Mouse (Mus musculus) neural tube, embryonic 14.5 days (tissue): ENCODE results near the gene Ubtf. TPM values are rescaled to one million over a fixed set of nuclear protein-coding genes. Genes with fewer than 3 reads are reported as not detected.

Experiments
- ATAC-seq: fragments of 200-750 bp; cut with Nextera tagmentation; 2 replicates; pipeline ENCODE4 v1.8.0; 2017; ENCODE audit warnings: low read depth, mild to moderate bottlenecking, moderate TSS enrichment, moderate library complexity
- H3K27ac ChIP-seq: fragments of 300-500 bp; sonication (generic); 2 replicates; pipeline ENCODE4 v1.5.1; 2014; ENCODE audit warnings: low read depth, mild to moderate bottlenecking, control low read depth, low read length, moderate library complexity, mixed read lengths
- H3K27me3 ChIP-seq: fragments of 300-500 bp; sonication (generic); 2 replicates; pipeline ENCODE4 v1.6.1; 2014; ENCODE audit warnings: low read length; ENCODE audit not compliant: control insufficient read depth, insufficient read depth
- H3K36me3 ChIP-seq: fragments of 300-500 bp; sonication (generic); 2 replicates; pipeline ENCODE4 v1.6.1; 2014; ENCODE audit warnings: low read length, mixed read lengths; ENCODE audit not compliant: control insufficient read depth, insufficient read depth
- H3K4me1 ChIP-seq: fragments of 300-500 bp; sonication (generic); 2 replicates; pipeline ENCODE4 v1.6.1; 2014; ENCODE audit warnings: low read length; ENCODE audit not compliant: control insufficient read depth, insufficient read depth
- H3K4me2 ChIP-seq: fragments of 300-500 bp; sonication (generic); 2 replicates; pipeline ENCODE4 v1.6.1; 2014; ENCODE audit warnings: mild to moderate bottlenecking, low read depth, low read length, control low read depth
- H3K4me3 ChIP-seq: fragments of 300-500 bp; sonication (generic); 2 replicates; pipeline ENCODE4 v1.5.1; 2014; ENCODE audit warnings: low read depth, low read length, control low read depth, mixed read lengths
- H3K9ac ChIP-seq: fragments of 300-500 bp; sonication (generic); replicated peaks from 2 replicates; pipeline ENCODE4 v1.6.1; 2014; ENCODE audit warnings: low read depth, mild to moderate bottlenecking, control low read depth, low read length, mixed read lengths
- H3K9me3 ChIP-seq: fragments of 300-500 bp; sonication (generic); 2 replicates; pipeline ENCODE4 v1.6.1; 2016; ENCODE audit warnings: low read length; ENCODE audit not compliant: control insufficient read depth
- WGBS: fragments of 180-500 bp; shearing (Covaris S2); extraction: QIAGEN DNeasy Blood & Tissue Kit; methylation state at CpG from one replicate; pipeline ENCODE4 v1.1.7; 2014; 5-methylcytosine and 5-hydroxymethylcytosine counted together
- polyA plus RNA-seq: library from polyadenylated mRNA; unstranded; fragments of >200 nt; fragmentation: Nextera tagmentation; extraction: Ambion mirVana; gene quantifications from 2 replicates; pipeline ENCODE4 v1.2.1, GENCODE M21; 2014

Gene Ubtf
- polyA plus RNA-seq, 1 experiment from 2014 or later = 70.3 TPM

DNA sequence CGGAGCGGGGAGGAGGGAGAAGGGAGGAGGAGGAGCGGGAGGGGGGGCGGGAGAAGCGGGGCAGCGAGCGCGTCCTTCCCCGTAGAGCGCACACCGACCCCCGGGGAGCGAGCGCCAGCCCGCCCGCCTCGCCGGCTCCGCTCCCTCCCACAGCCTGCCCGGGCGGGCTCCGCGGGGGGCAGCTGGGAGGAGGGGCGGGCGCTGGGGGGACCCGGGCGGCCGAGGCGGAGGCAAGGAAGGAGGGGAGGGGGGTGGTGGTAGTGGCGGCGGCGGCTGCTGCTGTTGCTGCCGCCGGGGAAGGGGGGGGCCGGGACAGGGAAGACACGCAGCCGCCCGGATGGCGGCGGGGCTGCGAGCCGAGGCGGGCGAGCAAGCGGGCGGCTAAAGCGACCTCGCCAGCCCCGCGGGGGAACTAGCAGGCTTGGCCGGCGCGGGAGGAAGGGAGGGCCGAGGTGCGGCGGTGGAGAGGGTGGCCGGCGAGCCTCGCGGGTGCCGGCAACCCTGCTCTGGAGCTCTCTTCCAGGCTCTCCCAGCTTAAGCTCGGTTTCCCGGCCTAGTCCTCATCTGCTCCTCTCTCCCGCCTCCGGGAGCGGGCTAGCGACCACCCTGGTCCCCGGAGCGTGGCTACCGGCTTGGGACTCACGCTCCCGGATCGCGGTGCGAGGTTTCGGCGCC lies 1.5 kb downstream of the Ubtf start:
- peak overlapping the region; percentile 99 for H3K9ac ChIP-seq
- WGBS = under 1% methylated on average over 31 of the region's 77 CpGs
- peak overlapping the region; percentile 99 for H3K4me3 ChIP-seq
- peaks cover 15% of the 10 kb centered on the region; the same call in 1 of the 2 replicates for H3K4me1 ChIP-seq
- ATAC-seq = peak; percentile 42
- peak overlapping the region; percentile 97 for H3K4me2 ChIP-seq
- peaks cover 20% of the 10 kb centered on the region; the same call in 1 of the 2 replicates for H3K36me3 ChIP-seq
- H3K27me3 ChIP-seq = peaks cover 3% of the 10 kb centered on the region; the same call in 1 of the 2 replicates
- no peaks in the 10 kb centered on the region for H3K9me3 ChIP-seq
- peak overlapping the region; percentile 93 for H3K27ac ChIP-seq

DNA sequence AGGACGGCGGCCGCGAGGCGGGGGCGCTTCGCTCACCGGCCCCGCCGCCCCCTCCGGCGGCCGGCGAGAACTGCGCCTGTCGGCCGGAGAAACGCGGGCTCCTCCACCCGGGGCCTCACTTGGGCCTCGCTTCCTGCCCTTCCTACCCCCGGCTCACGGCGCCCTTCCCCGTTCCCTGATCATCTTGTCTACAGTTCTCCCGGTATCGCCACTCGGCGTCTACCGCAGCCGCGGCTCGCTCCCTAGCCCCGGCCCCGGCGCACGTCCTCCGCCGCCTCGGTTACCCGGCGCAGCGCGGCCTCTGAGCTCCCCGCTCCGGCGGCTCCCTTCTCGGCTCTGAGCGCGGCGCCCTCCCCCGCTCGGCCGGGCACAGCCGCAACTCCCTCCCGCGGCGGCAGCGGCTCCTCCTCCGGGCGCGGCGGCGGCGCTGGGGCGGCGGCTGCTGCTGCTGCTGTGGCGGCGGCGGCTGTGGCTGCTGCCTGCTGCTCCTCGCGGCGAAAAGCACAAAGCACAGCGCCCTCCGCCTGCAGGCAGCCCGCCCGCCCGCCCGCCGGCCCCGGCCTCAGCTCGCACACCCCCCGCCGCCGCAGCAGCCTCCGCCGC lies 2.1 kb downstream of the Ubtf start:
- H3K27me3 ChIP-seq = peaks cover 3% of the 10 kb centered on the region; the same call in 1 of the 2 replicates
- peaks cover 15% of the 10 kb centered on the region; the same call in 1 of the 2 replicates for H3K4me1 ChIP-seq
- under 1% methylated on average over 55 of the region's 87 CpGs for WGBS
- H3K4me2 ChIP-seq = peak overlapping the region; percentile 97
- ATAC-seq = peak; percentile 25
- H3K36me3 ChIP-seq = peaks cover 25% of the 10 kb centered on the region; the same call in 1 of the 2 replicates
- no peaks in the 10 kb centered on the region for H3K9me3 ChIP-seq
- H3K9ac ChIP-seq = peak overlapping the region; percentile 99
- H3K4me3 ChIP-seq = peak overlapping the region; percentile 99
- peak overlapping the region; percentile 93 for H3K27ac ChIP-seq

DNA sequence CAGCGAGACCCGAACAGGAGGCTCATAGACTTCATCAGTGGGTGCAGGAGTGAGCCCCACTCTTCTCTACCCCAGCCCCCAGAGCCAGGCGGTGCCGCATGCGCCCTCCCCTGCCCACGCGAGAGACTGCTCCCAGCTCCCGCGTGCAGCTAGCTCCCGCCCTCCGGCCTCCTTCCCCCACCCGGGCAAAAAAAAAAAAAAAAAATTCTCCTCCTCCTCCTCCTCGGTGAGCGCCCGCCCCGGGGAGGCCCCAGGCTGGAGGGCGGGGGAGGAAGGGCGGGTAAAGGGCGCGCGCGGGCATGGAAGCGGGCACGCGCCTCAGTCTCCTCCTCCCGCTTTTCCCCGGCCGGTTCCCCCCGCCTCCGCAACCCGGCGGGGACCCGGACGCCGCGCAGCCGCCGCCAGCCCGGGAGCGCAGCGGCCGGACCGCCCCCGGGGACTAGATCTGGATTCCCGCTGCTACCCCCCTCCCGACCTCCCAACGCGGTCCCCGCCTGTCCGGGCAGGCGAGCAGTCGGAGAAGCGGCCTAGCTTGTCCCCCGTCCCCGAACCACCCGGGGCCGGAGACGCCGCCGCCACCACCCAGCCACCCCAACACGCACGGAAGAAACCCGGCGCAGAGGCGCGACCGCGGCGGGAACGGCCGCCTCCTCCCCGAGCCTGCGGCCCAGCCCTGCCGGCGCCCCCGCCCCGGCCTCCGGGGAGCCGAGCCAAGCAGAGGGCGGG lies 2.8 kb downstream of the Ubtf start:
- H3K4me1 ChIP-seq = peaks cover 15% of the 10 kb centered on the region; the same call in 1 of the 2 replicates
- H3K27me3 ChIP-seq = peaks cover 3% of the 10 kb centered on the region; the same call in 1 of the 2 replicates
- WGBS = 1% methylated on average over 35 of the region's 80 CpGs
- peak overlapping the region; percentile 99 for H3K4me3 ChIP-seq
- H3K4me2 ChIP-seq = peak overlapping the region; percentile 97
- H3K36me3 ChIP-seq = peaks cover 30% of the 10 kb centered on the region; the same call in 1 of the 2 replicates
- H3K9ac ChIP-seq = peak overlapping the region; percentile 99
- peak overlapping the region; percentile 93 for H3K27ac ChIP-seq
- no peaks in the 10 kb centered on the region for H3K9me3 ChIP-seq
- ATAC-seq = peak; percentile 25

DNA sequence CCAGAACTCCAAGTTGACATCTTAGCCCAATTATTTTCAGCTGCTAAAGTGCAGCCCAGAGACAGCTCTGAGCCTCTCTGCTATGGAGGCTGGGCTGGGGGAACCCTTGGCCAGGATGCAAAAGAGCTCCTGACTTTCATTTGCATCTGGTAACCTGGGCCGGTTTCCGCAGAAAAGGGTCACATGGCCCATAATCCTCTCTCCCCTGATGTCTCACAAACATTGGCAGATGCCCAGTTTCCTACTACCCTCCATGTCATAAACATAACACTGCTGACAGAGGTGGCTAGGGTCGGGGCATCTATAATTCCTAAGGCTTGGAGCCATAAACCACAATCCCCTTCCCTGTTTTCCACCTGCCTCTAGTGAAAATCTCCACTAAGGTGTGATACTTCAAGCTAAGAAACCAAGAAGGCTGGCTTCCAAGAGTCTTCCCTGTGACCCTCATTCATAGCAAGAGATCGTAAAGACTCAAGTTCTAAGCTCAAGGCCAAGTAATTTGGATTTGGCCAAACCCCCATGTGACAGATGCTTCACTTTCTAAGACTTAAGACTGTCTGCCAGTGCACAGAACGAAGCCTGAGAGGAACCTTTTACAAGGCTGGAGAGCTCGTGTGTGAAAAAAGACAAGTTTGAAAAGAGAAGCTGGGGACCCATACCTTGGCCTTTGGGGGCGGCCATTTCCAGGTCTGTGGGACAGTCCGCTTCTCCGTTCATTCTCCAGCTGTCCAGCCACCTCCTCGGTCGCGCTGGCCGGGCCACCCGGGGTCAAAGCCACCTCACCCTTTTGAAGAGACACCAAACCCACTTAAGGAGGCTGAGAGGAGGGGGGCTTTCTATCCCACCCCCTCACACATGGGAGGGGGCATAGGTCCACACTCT lies 3.6 kb downstream of the Ubtf start:
- Histone ChIP-seq H3K4me1 (peaks cover 11% of the 10 kb centered on the region; the same call in 1 of the 2 replicates), H3K9ac (peak overlapping the region; percentile 99), H3K27me3 (peaks cover 3% of the 10 kb centered on the region; the same call in 1 of the 2 replicates), H3K36me3 (peaks cover 36% of the 10 kb centered on the region; the same call in 1 of the 2 replicates), H3K27ac (peak overlapping the region; percentile 93), H3K4me2 (peak overlapping the region; percentile 97), H3K9me3 (no peaks in the 10 kb centered on the region), H3K4me3 (peak overlapping the region; percentile 99)
- WGBS = 14% methylated on average over 14 of the region's 14 CpGs
- ATAC-seq = no peak

DNA sequence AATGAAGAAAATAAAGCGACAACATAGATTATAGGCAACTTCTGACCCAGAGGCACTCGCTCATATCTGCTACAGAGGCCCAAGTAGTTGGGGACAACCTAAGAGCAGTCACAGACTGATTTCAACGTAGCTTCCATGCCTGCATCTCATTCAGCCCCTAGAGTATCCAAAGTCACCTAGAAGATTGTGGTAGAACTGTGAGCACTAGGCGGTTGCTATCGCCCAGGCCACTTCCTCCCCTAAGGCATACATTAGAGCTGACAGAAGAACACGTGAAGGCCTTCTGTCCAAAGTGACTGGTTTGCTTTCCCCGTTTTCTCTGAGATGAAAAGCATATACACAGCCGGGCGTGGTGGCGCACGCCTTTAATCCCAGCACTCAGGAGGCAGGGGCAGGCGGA lies 5.2 kb downstream of the Ubtf start:
- ATAC-seq = no peak
- Histone ChIP-seq H3K9ac (no peak overlapping the region), H3K4me2 (no peak overlapping the region), H3K4me1 (peaks cover 8% of the 10 kb centered on the region; the same call in 1 of the 2 replicates), H3K9me3 (no peaks in the 10 kb centered on the region), H3K36me3 (peaks cover 44% of the 10 kb centered on the region), H3K27ac (no peak overlapping the region), H3K4me3 (no peak overlapping the region), H3K27me3 (peaks cover 3% of the 10 kb centered on the region; the same call in 1 of the 2 replicates)
- WGBS = 90% methylated on average over 12 of the region's 12 CpGs

DNA sequence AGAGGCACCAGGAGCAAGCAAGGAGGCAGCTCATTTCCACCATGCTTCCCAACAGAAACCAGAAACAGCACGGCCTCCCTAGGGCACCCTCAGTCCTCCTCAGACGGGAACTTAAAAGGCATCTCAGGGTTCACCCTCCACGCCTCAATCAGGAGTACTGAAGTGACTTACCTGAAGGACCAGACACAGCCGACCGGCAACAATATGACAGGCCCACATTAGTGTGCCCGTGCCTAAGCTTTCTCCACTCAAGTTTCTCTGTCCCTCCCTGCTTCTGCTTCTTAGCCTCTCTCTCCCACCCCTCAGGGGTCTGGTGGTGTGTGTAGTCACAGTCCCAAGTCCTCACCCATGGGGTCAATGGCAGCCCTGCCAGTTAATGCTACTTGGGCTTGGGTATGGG lies 7.0 kb downstream of the Ubtf start:
- Histone ChIP-seq H3K9ac (no peak overlapping the region), H3K36me3 (peaks cover 49% of the 10 kb centered on the region)
- WGBS = 93% methylated on average over 6 of the region's 6 CpGs

DNA sequence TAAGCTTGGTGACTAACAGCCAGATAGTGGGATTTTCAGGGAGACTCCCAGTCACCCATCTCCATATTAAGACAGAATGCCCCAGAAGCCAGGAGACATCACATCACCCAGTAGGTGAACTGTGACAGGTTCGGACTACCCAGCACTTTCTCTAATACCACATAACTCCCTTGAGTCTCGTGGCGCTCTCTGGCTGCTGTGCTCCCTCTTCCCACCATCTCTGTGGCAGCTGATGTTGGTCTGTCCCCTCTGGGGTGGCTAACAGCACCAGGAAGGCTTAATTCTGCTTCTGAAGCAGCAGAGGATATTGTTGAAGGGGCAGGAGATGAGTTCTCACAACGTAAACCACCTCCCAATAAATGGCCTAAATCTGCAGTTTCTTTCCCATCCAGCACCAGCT lies 7.6 kb downstream of the Ubtf start:
- WGBS = 79% methylated on average over 4 of the region's 4 CpGs
- Histone ChIP-seq H3K9me3 (no peaks in the 10 kb centered on the region), H3K4me3 (no peak overlapping the region), H3K4me1 (peaks cover 11% of the 10 kb centered on the region; the same call in 1 of the 2 replicates), H3K27me3 (no peaks in the 10 kb centered on the region), H3K27ac (no peak overlapping the region), H3K36me3 (peaks cover 53% of the 10 kb centered on the region), H3K4me2 (no peak overlapping the region), H3K9ac (no peak overlapping the region)
- no peak for ATAC-seq

More for the DNA sequence above, 7.0 kb downstream of the Ubtf start:
- Histone ChIP-seq H3K4me1 (peaks cover 11% of the 10 kb centered on the region; the same call in 1 of the 2 replicates), H3K4me3 (no peak overlapping the region), H3K27me3 (no peaks in the 10 kb centered on the region), H3K9me3 (no peaks in the 10 kb centered on the region), H3K27ac (no peak overlapping the region), H3K4me2 (no peak overlapping the region)
- no peak for ATAC-seq
